Mouse (Mus musculus): ENCODE measurements around the gene Nit1. TPM values are rescaled to one million over a fixed set of nuclear protein-coding genes. Genes with fewer than 3 reads are reported as not detected.

Nit1 gene
- polyA plus RNA-seq, 1 experiment from 2014 or later, result 57.6 TPM

DNA sequence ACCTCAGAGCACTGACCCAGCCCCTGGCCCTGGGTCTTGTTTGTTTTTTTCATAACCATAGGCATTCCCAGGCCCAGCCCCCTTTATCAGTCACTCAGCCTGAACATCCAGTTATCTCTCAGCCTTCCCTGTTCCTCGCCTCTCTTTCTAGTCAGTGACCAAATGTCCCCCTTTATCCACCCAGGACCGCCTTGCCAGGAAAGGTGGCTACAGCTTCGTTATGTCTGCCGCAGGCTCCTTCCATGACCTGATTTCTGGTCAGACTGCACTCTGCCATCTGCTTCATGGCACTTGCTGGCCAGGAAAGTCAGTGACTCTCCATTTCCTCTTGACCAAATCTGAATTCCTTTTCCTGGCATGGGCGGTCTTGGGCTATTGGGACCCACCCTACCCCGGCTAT lies 32.9 kb upstream of the Nit1 start:
- no peak for ATAC-seq
- H3K4me3 ChIP-seq (ENCODE audit: low read length), result no peak overlapping the region
- peaks cover 20% of the 10 kb centered on the region for H3K4me1 ChIP-seq (ENCODE audit: control insufficient read depth, insufficient read depth, low read length)
- no peak overlapping the region for H3K9ac ChIP-seq (ENCODE audit: low read depth, low read length)
- H3K27ac ChIP-seq (ENCODE audit: low read length), result no peak overlapping the region
- no peaks in the 10 kb centered on the region for H3K9me3 ChIP-seq (ENCODE audit: control insufficient read depth, low read length)
- H3K36me3 ChIP-seq (ENCODE audit: control insufficient read depth, insufficient read depth, low read length), result no peaks in the 10 kb centered on the region
- no peak overlapping the region for H3K4me2 ChIP-seq (ENCODE audit: low read depth, low read length)
- WGBS, result 84% methylated on average over 6 of the region's 6 CpGs
- 0 out of 2 replicates have a peak, but pooled peaks cover 2% of the 10 kb centered on the region for H3K27me3 ChIP-seq (replicated peaks; ENCODE audit: control insufficient read depth, insufficient read depth, low read length)

- Histone ChIP-seq H3K27me3 (replicated peaks; ENCODE audit: control insufficient read depth, insufficient read depth, low read length) (0 out of 2 replicates have a peak, but pooled peaks cover 2% of the 10 kb centered on the region), H3K4me2 (ENCODE audit: low read depth, low read length) (no peak overlapping the region), H3K9me3 (ENCODE audit: control insufficient read depth, low read length) (no peaks in the 10 kb centered on the region), H3K36me3 (ENCODE audit: control insufficient read depth, insufficient read depth, low read length) (no peaks in the 10 kb centered on the region), H3K9ac (ENCODE audit: low read depth, low read length) (0 out of 2 replicates have a peak overlapping the region, but pooled peaks have one; percentile 51), H3K4me3 (ENCODE audit: low read length) (no peak overlapping the region), H3K27ac (ENCODE audit: low read length) (no peak overlapping the region), H3K4me1 (ENCODE audit: control insufficient read depth, insufficient read depth, low read length) (peaks cover 27% of the 10 kb centered on the region)
- 24% methylated on average over 9 of the region's 9 CpGs for WGBS
- peak; percentile 89 for ATAC-seq
These were observed 30.2 kb upstream of the Nit1 start for GRCm38 (mm10) chr1:171375646-171376097.

DNA sequence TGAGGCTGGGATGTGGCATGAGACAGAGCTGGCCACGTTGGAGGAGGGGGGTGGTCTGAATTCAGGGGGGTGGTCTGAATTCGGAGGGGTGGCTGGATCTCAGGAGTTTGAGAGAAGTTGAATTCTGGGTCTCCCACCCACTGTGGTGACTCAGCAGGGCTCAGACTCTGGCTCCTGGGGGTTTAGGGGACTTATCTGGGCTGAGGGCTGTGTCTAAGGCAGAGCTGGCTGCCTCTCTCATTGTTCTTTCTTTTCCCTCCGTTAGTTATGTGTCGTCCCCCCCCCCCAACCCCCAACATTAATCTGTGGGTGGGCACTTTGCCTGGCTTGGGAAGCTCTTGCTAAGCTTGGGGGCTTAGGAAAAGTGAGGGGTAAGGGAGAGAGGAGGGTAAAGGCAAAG lies 28.5 kb upstream of the Nit1 start:
- Histone ChIP-seq H3K4me1 (ENCODE audit: control insufficient read depth, insufficient read depth, low read length) (peaks cover 24% of the 10 kb centered on the region), H3K9ac (ENCODE audit: low read depth, low read length) (no peak overlapping the region), H3K27ac (ENCODE audit: low read length) (no peak overlapping the region), H3K4me2 (ENCODE audit: low read depth, low read length) (no peak overlapping the region), H3K27me3 (replicated peaks; ENCODE audit: control insufficient read depth, insufficient read depth, low read length) (no peaks in the 10 kb centered on the region), H3K4me3 (ENCODE audit: low read length) (no peak overlapping the region), H3K36me3 (ENCODE audit: control insufficient read depth, insufficient read depth, low read length) (no peaks in the 10 kb centered on the region), H3K9me3 (ENCODE audit: control insufficient read depth, low read length) (no peaks in the 10 kb centered on the region)
- no peak for ATAC-seq
- WGBS, result 5% methylated on average over 3 of the region's 4 CpGs

- Histone ChIP-seq H3K27ac (ENCODE audit: low read length) (no peak overlapping the region), H3K36me3 (ENCODE audit: control insufficient read depth, insufficient read depth, low read length) (no peaks in the 10 kb centered on the region), H3K9me3 (ENCODE audit: control insufficient read depth, low read length) (no peaks in the 10 kb centered on the region), H3K9ac (ENCODE audit: low read depth, low read length) (no peak overlapping the region), H3K27me3 (replicated peaks; ENCODE audit: control insufficient read depth, insufficient read depth, low read length) (no peaks in the 10 kb centered on the region), H3K4me2 (ENCODE audit: low read depth, low read length) (no peak overlapping the region), H3K4me3 (ENCODE audit: low read length) (no peak overlapping the region), H3K4me1 (ENCODE audit: control insufficient read depth, insufficient read depth, low read length) (peaks cover 24% of the 10 kb centered on the region)
- WGBS, result 60% methylated on average over 3 of the region's 3 CpGs
- no peak for ATAC-seq
These were observed 27.4 kb upstream of the Nit1 start for GRCm38 (mm10) chr1:171372880-171373279.

- H3K4me1 ChIP-seq (ENCODE audit: control insufficient read depth, insufficient read depth, low read length), result peaks cover 14% of the 10 kb centered on the region
- peak; percentile 86 for ATAC-seq
These were observed 24.6 kb upstream of the Nit1 start, which contains the start of gene Nectin4 for GRCm38 (mm10) chr1:171369845-171370556. Gene Nectin4, plus strand, starts transcription at chr1:171370099.

DNA sequence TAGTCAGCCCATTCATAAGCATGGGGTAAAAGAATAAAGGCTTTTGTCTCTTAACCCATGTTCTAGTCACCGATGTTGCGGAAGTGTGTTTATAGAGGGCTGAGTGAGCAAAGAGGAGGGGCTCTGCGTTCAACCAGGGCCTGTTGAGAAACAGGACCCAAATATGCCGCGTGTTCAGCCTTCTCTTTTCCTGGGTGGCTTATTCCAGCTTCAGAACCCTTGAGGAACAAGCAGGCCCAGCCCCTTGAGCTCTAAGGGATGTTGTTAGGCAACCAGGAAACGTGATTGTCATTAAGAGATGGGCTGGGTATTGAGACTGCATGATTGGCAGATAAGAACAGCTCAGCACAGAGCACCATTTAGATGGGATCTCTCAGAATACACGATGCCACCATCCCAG lies 20.5 kb upstream of the Nit1 start:
- Histone ChIP-seq H3K4me1 (ENCODE audit: control insufficient read depth, insufficient read depth, low read length) (peaks cover 3% of the 10 kb centered on the region; the same call in 1 of the 2 replicates), H3K9ac (ENCODE audit: low read depth, low read length) (no peak overlapping the region), H3K36me3 (ENCODE audit: control insufficient read depth, insufficient read depth, low read length) (no peaks in the 10 kb centered on the region), H3K27ac (ENCODE audit: low read length) (no peak overlapping the region), H3K4me3 (ENCODE audit: low read length) (no peak overlapping the region), H3K4me2 (ENCODE audit: low read depth, low read length) (no peak overlapping the region), H3K27me3 (replicated peaks; ENCODE audit: control insufficient read depth, insufficient read depth, low read length) (no peaks in the 10 kb centered on the region), H3K9me3 (ENCODE audit: control insufficient read depth, low read length) (no peaks in the 10 kb centered on the region)
- WGBS, result 56% methylated on average over 7 of the region's 7 CpGs
- ATAC-seq, result no peak

More at GRCm38 (mm10) chr1:171369845-171370556, 24.6 kb upstream of the Nit1 start, which contains the start of gene Nectin4:
- Histone ChIP-seq H3K27me3 (replicated peaks; ENCODE audit: control insufficient read depth, insufficient read depth, low read length) (no peaks in the 10 kb centered on the region), H3K27ac (ENCODE audit: low read length) (no peak within 1 kb of the TSS), H3K4me2 (ENCODE audit: low read depth, low read length) (peak within 1 kb of the TSS; percentile 59), H3K9ac (ENCODE audit: low read depth, low read length) (peak within 1 kb of the TSS; percentile 59; the same call in 1 of the 2 replicates), H3K36me3 (ENCODE audit: control insufficient read depth, insufficient read depth, low read length) (no peaks in the 10 kb centered on the region), H3K4me3 (ENCODE audit: low read length) (peak within 1 kb of the TSS; percentile 27), H3K9me3 (ENCODE audit: control insufficient read depth, low read length) (no peaks in the 10 kb centered on the region)
- WGBS, result 25% methylated on average over 20 of the region's 20 CpGs

DNA sequence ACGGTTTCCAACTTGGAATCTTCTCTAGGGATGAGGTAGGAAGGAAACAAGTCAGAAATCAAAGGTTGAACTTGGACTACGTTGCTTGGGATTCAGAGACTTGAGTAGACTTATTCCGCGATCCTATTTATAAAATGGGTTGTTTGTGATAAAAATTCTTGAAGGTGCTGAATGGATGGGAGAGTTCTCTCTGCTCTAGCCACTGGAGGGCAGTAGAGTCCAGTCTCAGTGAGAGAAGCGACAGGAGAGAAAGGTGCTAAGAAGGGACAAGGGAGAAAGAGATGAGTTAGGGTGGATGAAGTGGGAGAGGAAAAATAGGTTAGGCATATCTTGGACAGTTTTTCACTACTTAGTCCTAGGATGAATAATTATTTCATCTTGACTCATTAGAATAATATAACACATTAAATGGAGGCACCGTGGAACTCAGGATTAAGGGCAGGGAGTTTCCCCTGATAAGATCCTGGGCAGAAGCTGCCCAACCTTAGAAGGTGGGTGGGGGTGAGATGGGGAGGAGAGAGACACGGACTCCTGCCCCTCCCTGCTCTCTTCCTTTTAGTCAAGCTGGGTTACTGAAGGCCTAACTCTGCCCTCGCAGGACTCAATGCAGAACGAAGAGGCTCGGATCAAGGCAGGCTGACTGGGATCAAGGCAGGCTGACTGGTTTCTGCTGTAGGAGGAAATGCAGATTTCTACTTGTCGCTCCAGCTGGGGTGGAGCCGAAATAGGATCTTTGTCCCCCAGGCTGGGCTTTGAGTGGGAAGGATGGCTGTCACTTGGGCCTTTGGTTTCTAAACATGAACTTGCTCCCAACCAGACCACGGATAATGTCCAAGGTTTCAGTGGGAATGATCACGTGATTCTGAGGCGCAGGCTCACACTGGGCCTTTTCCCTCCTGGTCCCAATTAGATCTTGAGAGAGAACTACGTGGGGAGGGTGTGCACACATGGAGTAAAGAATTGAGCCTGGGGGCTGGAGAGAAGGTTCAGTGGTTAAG lies 16.0 kb upstream of the Nit1 start:
- WGBS, result 28% methylated on average over 16 of the region's 16 CpGs
- Histone ChIP-seq H3K4me1 (ENCODE audit: control insufficient read depth, insufficient read depth, low read length) (peaks cover 9% of the 10 kb centered on the region; the same call in 1 of the 2 replicates), H3K4me3 (ENCODE audit: low read length) (peak overlapping the region; percentile 56), H3K36me3 (ENCODE audit: control insufficient read depth, insufficient read depth, low read length) (peaks cover 3% of the 10 kb centered on the region; the same call in 1 of the 2 replicates), H3K4me2 (ENCODE audit: low read depth, low read length) (peak overlapping the region; percentile 73), H3K9ac (ENCODE audit: low read depth, low read length) (peak overlapping the region; percentile 67), H3K9me3 (ENCODE audit: control insufficient read depth, low read length) (no peaks in the 10 kb centered on the region), H3K27ac (ENCODE audit: low read length) (peak overlapping the region; percentile 40), H3K27me3 (replicated peaks; ENCODE audit: control insufficient read depth, insufficient read depth, low read length) (no peaks in the 10 kb centered on the region)
- ATAC-seq, result peak; percentile 74

DNA sequence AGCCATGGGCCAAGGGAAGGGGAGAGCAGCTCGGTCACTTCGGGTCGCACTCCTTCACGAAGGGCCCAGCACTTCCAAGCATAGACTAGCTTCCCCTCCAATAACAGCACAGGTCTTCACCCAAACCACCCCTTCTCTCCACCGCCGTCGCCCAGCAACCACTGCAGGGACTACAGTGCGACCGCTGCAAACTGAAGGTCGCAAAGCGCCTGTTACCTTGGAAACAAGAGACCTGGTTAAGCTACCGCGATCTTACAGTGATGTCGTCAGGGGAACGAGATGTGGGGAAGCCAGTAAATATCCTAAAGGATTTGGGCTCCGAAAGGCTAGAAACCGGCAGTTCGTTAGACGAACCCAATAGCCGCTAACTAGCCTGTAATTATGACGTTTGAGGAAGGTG lies 15.2 kb upstream of the Nit1 start, which contains the start of gene Klhdc9:
Gene Klhdc9 (minus strand): TSS at position 143 of the 400 bp plus-strand sequence.
- peaks cover 3% of the 10 kb centered on the region; the same call in 1 of the 2 replicates for H3K36me3 ChIP-seq (ENCODE audit: control insufficient read depth, insufficient read depth, low read length)
- ATAC-seq, result peak; percentile 92
- H3K9ac ChIP-seq (ENCODE audit: low read depth, low read length), result peak within 1 kb of the TSS; percentile 67
- no peaks in the 10 kb centered on the region for H3K27me3 ChIP-seq (replicated peaks; ENCODE audit: control insufficient read depth, insufficient read depth, low read length)
- H3K27ac ChIP-seq (ENCODE audit: low read length), result peak within 1 kb of the TSS; percentile 40
- H3K4me2 ChIP-seq (ENCODE audit: low read depth, low read length), result peak within 1 kb of the TSS; percentile 73
- under 1% methylated on average over 21 of the region's 21 CpGs for WGBS
- H3K4me3 ChIP-seq (ENCODE audit: low read length), result peak within 1 kb of the TSS; percentile 56
- no peaks in the 10 kb centered on the region for H3K9me3 ChIP-seq (ENCODE audit: control insufficient read depth, low read length)
- peaks cover 9% of the 10 kb centered on the region; the same call in 1 of the 2 replicates for H3K4me1 ChIP-seq (ENCODE audit: control insufficient read depth, insufficient read depth, low read length)

GRCm38 (mm10) chr1:171360253-171360652 lies 14.8 kb upstream of the Nit1 start:
- WGBS, result 11% methylated on average over 26 of the region's 26 CpGs
- no peak overlapping the region for H3K27ac ChIP-seq (ENCODE audit: low read length)
- peak; percentile 60; the same call in 1 of the 2 replicates for ATAC-seq

More at GRCm38 (mm10) chr1:171360253-171360652, 14.8 kb upstream of the Nit1 start:
- Histone ChIP-seq H3K9me3 (ENCODE audit: control insufficient read depth, low read length) (no peaks in the 10 kb centered on the region), H3K4me2 (ENCODE audit: low read depth, low read length) (peak overlapping the region; percentile 73), H3K4me3 (ENCODE audit: low read length) (peak overlapping the region; percentile 56), H3K9ac (ENCODE audit: low read depth, low read length) (peak overlapping the region; percentile 67), H3K36me3 (ENCODE audit: control insufficient read depth, insufficient read depth, low read length) (peaks cover 3% of the 10 kb centered on the region; the same call in 1 of the 2 replicates), H3K27me3 (replicated peaks; ENCODE audit: control insufficient read depth, insufficient read depth, low read length) (no peaks in the 10 kb centered on the region), H3K4me1 (ENCODE audit: control insufficient read depth, insufficient read depth, low read length) (peaks cover 9% of the 10 kb centered on the region; the same call in 1 of the 2 replicates)
